Mouse (Mus musculus) heart, postnatal 0 days (tissue): ENCODE data around the gene Pid1.

Source experiments
- CTCF ChIP-seq: IDR thresholded peaks from 2 replicates; pipeline ENCODE4 v1.5.1; 2016; ENCODE audit warnings: antibody characterized with exemption, control low read depth, low read depth
- EP300 ChIP-seq: IDR thresholded peaks from 2 replicates; pipeline ENCODE4 v1.6.1; 2016; ENCODE audit warnings: antibody characterized with exemption, low read depth

DNA sequence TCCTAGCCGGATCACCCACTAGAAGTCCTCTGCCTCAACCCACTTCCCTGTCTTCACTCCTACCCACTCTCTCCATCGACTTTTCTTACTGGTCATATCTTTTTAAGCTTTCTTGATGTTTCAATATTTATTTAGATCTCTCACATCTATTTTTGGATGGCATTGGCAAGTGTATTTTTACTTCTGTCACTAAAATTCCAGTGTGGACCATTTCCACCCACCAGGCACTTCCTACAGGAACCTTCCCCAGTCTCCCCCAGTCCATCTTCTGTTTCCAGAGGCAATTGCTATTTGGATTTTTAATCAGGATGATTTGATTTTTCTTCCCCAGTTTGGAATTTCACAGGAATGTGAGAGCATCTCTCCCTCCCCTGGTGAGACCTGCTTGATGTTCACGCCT, 2.6 kb upstream of the Pid1 start:
- TF ChIP-seq CTCF (no peak), EP300 (no peak)
